Mouse (Mus musculus) midbrain, embryonic 16.5 days (tissue): Measurements from ENCODE around the gene Ldlrad3. TPM values are rescaled to one million over a fixed set of nuclear protein-coding genes. Genes with fewer than 3 reads are reported as not detected.

Source experiments
- ATAC-seq: fragments of 200-750 bp; cut with Nextera tagmentation; 2 replicates; pipeline ENCODE4 v1.8.0; 2017; ENCODE audit warnings: moderate TSS enrichment
- H3K27ac ChIP-seq: fragments of 300-500 bp; sonication (generic); 2 replicates; pipeline ENCODE4 v1.5.1; 2014; ENCODE audit warnings: mild to moderate bottlenecking, low read length, mixed read lengths
- H3K27me3 ChIP-seq: fragments of 300-500 bp; sonication (generic); 2 replicates; pipeline ENCODE4 v1.6.1; 2014; ENCODE audit warnings: low read depth, low read length, mixed read lengths; ENCODE audit not compliant: control insufficient read depth, insufficient read depth
- H3K36me3 ChIP-seq: fragments of 300-500 bp; sonication (generic); 2 replicates; pipeline ENCODE4 v1.6.1; 2014; ENCODE audit warnings: mild to moderate bottlenecking, low read length, moderate library complexity, mixed read lengths; ENCODE audit not compliant: control insufficient read depth, insufficient read depth
- H3K4me1 ChIP-seq: fragments of 300-500 bp; sonication (generic); 2 replicates; pipeline ENCODE4 v1.6.1; 2014; ENCODE audit warnings: mild to moderate bottlenecking, low read length, mixed read lengths; ENCODE audit not compliant: control insufficient read depth, insufficient read depth
- H3K4me2 ChIP-seq: fragments of 300-500 bp; sonication (generic); 2 replicates; pipeline ENCODE4 v1.6.1; 2014; ENCODE audit warnings: mild to moderate bottlenecking, low read length, mixed read lengths
- H3K4me3 ChIP-seq: fragments of 300-500 bp; sonication (generic); 2 replicates; pipeline ENCODE4 v1.5.1; 2014; ENCODE audit warnings: low read depth, mild to moderate bottlenecking, low read length, moderate library complexity, mixed read lengths
- H3K9ac ChIP-seq: fragments of 300-500 bp; sonication (generic); 2 replicates; pipeline ENCODE4 v1.6.1; 2014; ENCODE audit warnings: low read depth, low read length, mixed read lengths
- H3K9me3 ChIP-seq: fragments of 300-500 bp; sonication (generic); replicated peaks from 2 replicates; pipeline ENCODE4 v1.6.1; 2014; ENCODE audit warnings: mild to moderate bottlenecking, low read length, mixed read lengths; ENCODE audit not compliant: control insufficient read depth, poor library complexity, severe bottlenecking
- WGBS: fragments of 180-500 bp; shearing (Covaris S2); extraction: QIAGEN DNeasy Blood & Tissue Kit; methylation state at CpG from one replicate; pipeline ENCODE4 v1.1.7; 2014; 5-methylcytosine and 5-hydroxymethylcytosine counted together
- polyA plus RNA-seq: library from polyadenylated mRNA; unstranded; fragments of >200 nt; fragmentation: Nextera tagmentation; extraction: Ambion mirVana; gene quantifications from 2 replicates; pipeline ENCODE4 v1.2.1, GENCODE M21; 2015

The Ldlrad3 gene
- polyA plus RNA-seq, 1 experiment from 2014 or later: 26.6 TPM

DNA sequence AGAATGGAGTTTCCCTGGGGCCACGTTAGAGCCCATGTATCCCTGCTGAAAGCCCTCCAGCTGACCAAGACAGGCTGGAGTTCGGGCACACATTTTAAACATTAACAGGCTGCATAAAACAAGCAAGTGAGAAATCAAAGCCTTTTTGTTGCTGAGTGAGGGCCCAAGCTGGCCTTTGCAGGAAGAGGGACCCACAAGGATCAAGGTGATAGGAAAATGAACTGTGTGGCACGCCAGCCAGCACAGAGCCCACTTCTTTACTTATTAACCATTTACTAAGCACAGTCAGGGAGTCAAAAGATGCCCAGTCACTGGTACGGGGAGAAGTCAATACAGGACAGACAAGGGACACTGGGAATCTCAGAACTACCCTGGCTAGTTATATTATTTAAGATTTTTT lies 218.6 kb downstream of the Ldlrad3 start:
- H3K4me1 ChIP-seq: peaks cover 30% of the 10 kb centered on the region
- 23% methylated on average over 4 of the region's 4 CpGs for WGBS
- H3K4me3 ChIP-seq: no peak overlapping the region
- H3K9me3 ChIP-seq: no peaks in the 10 kb centered on the region
- H3K9ac ChIP-seq: 0 out of 2 replicates have a peak overlapping the region, but pooled peaks have one; percentile 28
- peak overlapping the region; percentile 31 for H3K27ac ChIP-seq
- no peaks in the 10 kb centered on the region for H3K36me3 ChIP-seq
- no peak overlapping the region for H3K4me2 ChIP-seq
- no peaks in the 10 kb centered on the region for H3K27me3 ChIP-seq
- ATAC-seq: no peak

DNA sequence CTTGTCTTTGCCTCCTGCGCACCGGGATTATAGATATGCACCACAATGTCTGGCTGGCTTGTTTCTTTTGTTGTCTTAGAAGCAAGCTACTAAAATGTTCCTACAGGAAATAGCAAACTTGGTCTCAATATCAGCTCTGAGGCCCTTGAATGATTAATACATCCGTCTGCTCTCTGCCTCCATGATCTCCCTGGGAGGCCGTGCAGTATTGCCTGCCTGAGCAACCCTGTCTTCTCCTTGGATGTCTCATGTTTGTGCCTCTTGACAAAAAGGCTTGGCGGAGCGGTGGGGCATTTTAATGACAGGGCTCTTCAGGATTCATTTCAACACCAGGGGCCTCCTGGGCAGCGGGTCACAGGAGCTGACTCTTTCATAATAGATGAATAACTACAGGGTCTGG lies 219.0 kb downstream of the Ldlrad3 start:
- Histone ChIP-seq H3K4me3 (no peak overlapping the region), H3K27ac (peak overlapping the region; percentile 31; the same call in 1 of the 2 replicates), H3K27me3 (no peaks in the 10 kb centered on the region)

DNA sequence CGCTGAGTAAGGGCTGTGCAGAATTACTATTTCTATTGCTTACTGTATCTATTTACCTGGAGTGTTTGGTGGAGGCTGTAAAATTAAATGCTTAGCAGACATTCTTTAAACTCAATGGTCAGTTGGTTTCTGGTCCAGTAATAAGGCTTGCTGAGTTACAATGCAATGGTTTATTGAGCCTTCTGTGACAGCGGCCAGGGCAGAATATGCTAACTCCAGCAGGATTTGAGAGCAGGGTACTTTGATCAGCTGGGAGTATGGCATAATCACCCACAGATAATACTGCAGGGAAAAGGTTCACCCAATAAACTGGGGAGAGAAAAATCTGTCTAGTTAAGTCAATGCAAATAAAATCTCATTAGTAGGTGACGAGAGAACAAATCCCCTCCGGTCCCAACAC lies 220.2 kb downstream of the Ldlrad3 start:
- no peak for ATAC-seq
- no peak overlapping the region for H3K27ac ChIP-seq
- no peak overlapping the region for H3K9ac ChIP-seq
- 34% methylated on average over 4 of the region's 4 CpGs for WGBS
- no peak overlapping the region for H3K4me3 ChIP-seq
- H3K27me3 ChIP-seq: no peaks in the 10 kb centered on the region
- H3K9me3 ChIP-seq: no peaks in the 10 kb centered on the region
- no peak overlapping the region for H3K4me2 ChIP-seq
- H3K4me1 ChIP-seq: peaks cover 36% of the 10 kb centered on the region
- H3K36me3 ChIP-seq: no peaks in the 10 kb centered on the region

More for the DNA sequence above, 219.0 kb downstream of the Ldlrad3 start:
- H3K36me3 ChIP-seq: no peaks in the 10 kb centered on the region
- 0 out of 2 replicates have a peak overlapping the region, but pooled peaks have one; percentile 28 for H3K9ac ChIP-seq
- 17% methylated on average over 7 of the region's 7 CpGs for WGBS
- peaks cover 32% of the 10 kb centered on the region for H3K4me1 ChIP-seq
- H3K9me3 ChIP-seq: no peaks in the 10 kb centered on the region
- no peak for ATAC-seq
- no peak overlapping the region for H3K4me2 ChIP-seq

DNA sequence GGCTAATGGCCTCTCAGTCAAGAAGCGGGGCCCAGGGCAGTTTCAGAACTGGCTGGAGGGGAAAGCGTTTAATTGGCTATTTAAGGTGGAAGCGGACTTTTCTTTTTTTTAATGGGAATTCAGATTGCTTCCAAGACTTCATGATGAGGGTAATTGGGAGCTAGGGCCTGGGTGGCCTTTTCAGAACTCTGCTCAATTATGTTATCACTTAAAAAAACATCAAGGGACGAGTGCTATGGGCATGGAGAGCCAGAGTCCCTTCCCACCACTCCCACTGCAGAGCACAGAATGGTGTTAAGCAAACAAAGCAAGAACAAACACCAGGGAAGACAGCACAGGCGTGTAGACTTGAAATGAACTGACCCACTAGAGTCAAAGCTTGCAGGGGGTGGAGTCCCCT lies 220.7 kb downstream of the Ldlrad3 start:
- Histone ChIP-seq H3K4me1 (peaks cover 41% of the 10 kb centered on the region), H3K27me3 (no peaks in the 10 kb centered on the region), H3K9ac (no peak overlapping the region), H3K36me3 (no peaks in the 10 kb centered on the region), H3K27ac (no peak overlapping the region), H3K4me2 (no peak overlapping the region), H3K4me3 (no peak overlapping the region), H3K9me3 (no peaks in the 10 kb centered on the region)
- no peak for ATAC-seq
- whole genome bisulfite sequencing: 39% methylated on average over 5 of the region's 5 CpGs

DNA sequence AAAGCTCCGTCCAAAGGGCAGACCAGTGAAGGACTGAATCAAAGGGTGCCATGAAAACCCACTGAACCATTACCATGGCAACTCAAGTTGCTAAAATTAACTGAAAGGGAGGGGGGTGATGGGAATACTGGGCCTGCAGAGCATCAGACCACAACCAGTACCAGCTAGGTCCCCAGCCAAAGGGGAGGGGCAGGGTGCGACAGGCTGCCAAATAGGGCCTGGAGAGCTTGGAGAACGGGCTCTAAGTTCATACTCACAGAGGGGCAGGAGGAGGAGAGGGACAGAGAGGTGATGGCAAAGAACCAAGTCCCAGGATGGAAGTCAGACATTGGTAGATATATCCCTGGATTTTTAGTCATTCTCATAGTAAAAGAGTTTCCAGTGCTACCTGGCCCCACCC lies 222.8 kb downstream of the Ldlrad3 start:
- Histone ChIP-seq H3K4me1 (peaks cover 40% of the 10 kb centered on the region), H3K4me3 (no peak overlapping the region), H3K36me3 (no peaks in the 10 kb centered on the region), H3K9me3 (no peaks in the 10 kb centered on the region), H3K27ac (no peak overlapping the region), H3K4me2 (no peak overlapping the region), H3K9ac (no peak overlapping the region), H3K27me3 (no peaks in the 10 kb centered on the region)
- no peak for ATAC-seq
- WGBS: 51% methylated on average over 3 of the region's 3 CpGs

DNA sequence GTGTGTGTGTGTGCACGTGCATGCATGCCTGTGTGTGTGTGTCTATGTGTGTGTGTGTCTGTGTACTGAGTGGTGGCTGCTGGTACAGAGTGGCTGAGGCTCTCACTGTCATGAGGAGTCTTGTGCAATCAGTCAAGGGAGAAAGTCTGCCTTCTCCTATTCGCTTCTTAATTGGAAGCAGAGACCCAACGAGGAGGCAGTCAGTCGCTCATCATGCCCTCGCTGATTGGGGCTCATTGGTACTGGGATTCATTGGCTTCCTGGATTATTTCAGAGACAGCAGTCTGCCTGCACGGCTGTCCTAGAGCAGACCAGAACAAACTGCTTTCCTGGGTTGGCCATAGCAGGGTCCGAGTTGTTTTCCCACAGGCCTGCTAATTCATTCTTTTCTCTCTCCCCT lies 223.8 kb downstream of the Ldlrad3 start:
- 62% methylated on average over 7 of the region's 7 CpGs for WGBS
- ATAC-seq: 0 out of 2 replicates have a peak, but pooled peaks have one; percentile 4
- H3K4me1 ChIP-seq: peaks cover 33% of the 10 kb centered on the region

DNA sequence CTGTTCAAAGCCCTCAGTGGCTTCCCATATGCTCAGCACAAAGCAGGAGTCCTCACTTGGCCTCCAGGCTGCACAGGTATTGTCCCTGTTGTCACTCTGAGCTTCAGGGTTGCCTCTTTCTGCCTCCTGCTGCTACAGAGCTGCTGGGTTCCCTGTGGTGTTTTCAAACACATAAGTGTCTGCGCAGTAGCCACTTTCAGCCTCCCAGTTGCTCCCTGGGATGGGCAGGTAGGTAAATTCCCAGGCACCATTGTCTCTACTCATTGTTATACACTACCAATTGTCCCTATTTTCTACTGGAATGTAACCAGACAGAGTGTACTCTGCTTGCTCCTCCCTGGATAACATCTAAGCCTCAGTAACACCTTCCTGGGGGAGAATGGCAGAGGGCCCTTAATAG lies 224.8 kb downstream of the Ldlrad3 start:
- Histone ChIP-seq H3K4me2 (no peak overlapping the region), H3K27ac (no peak overlapping the region), H3K9ac (no peak overlapping the region), H3K4me3 (no peak overlapping the region), H3K9me3 (no peaks in the 10 kb centered on the region), H3K36me3 (no peaks in the 10 kb centered on the region), H3K4me1 (peaks cover 31% of the 10 kb centered on the region), H3K27me3 (no peaks in the 10 kb centered on the region)
- 67% methylated on average over 1 of the region's 1 CpGs for WGBS
- ATAC-seq: no peak

More for the DNA sequence above, 223.8 kb downstream of the Ldlrad3 start:
- H3K9me3 ChIP-seq: no peaks in the 10 kb centered on the region
- no peaks in the 10 kb centered on the region for H3K36me3 ChIP-seq
- no peak overlapping the region for H3K4me3 ChIP-seq
- H3K27ac ChIP-seq: no peak overlapping the region
- no peaks in the 10 kb centered on the region for H3K27me3 ChIP-seq
- no peak overlapping the region for H3K9ac ChIP-seq
- no peak overlapping the region for H3K4me2 ChIP-seq

DNA sequence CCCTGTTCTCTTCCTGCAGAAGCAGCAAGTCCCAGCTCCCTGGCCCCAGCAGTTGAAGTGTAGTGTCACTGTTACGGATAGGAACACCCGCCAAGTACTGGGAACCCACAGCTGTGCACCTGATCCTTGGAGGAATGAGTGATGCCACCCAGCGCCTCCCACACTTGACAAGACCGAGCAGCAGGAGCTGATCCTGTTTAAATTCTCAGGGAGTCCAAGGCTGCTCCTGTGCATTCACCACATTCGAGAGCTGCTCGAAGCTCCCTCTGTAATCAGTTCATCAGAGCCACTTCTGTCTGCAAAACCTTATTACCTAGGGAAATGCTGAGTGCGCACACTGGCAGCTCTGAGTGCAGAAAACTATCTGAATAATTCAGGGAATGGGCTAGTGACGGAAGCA lies 225.5 kb downstream of the Ldlrad3 start:
- H3K4me1 ChIP-seq: peaks cover 30% of the 10 kb centered on the region
- H3K4me2 ChIP-seq: no peak overlapping the region
- peak; percentile 33 for ATAC-seq
- peak overlapping the region; percentile 24; the same call in 1 of the 2 replicates for H3K9ac ChIP-seq
- H3K9me3 ChIP-seq: no peaks in the 10 kb centered on the region
- no peak overlapping the region for H3K27ac ChIP-seq
- no peaks in the 10 kb centered on the region for H3K27me3 ChIP-seq
- WGBS: 54% methylated on average over 8 of the region's 8 CpGs
- no peak overlapping the region for H3K4me3 ChIP-seq
- H3K36me3 ChIP-seq: no peaks in the 10 kb centered on the region

DNA sequence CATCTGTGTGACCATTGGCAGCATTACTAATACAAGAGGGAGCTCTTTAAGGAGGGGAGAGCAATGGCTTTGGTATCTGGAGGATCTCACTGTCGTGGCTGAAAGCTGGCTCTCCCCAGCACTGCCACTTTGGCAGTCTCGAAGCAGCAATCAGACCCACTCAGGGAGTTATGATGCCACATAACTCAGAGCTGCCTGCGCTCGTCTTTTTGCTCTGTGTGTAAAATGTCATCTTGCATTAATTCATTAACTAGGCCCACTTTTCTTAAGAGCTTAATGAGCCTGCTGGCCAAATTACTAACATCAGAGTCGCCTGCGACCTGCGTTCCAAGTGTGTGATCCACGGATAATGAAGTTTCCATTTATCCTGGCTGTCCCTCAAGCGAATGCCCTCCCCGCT lies 230.1 kb downstream of the Ldlrad3 start:
- peaks cover 18% of the 10 kb centered on the region for H3K4me1 ChIP-seq
- no peak for ATAC-seq
- H3K27me3 ChIP-seq: no peaks in the 10 kb centered on the region
- H3K4me2 ChIP-seq: no peak overlapping the region
- 43% methylated on average over 10 of the region's 10 CpGs for WGBS
- no peak overlapping the region for H3K27ac ChIP-seq
- 0 out of 2 replicates have a peak, but pooled peaks cover 3% of the 10 kb centered on the region for H3K36me3 ChIP-seq
- H3K4me3 ChIP-seq: no peak overlapping the region
- H3K9ac ChIP-seq: no peak overlapping the region
- no peaks in the 10 kb centered on the region for H3K9me3 ChIP-seq
